Comparison of ENCODE assay signal across 8 mouse cellular contexts in genomic region chr12:86767868-86768631, GRCm38 (mm10). TPM values are rescaled to one million over a fixed set of nuclear protein-coding genes. Genes with fewer than 3 reads are reported as not detected.
DNase-seq lines count a peak whose midpoint lies in the region; ATAC-seq and TF ChIP-seq lines count a peak whose summit lies in the region.
"Had no signal": no experiment of that assay in that cellular context is flagged by ENCODE, and none has a peak within 500 bp of the region (broad histone marks: within the 10 kb centered on the region; RNA-seq: fewer than 3 reads in every experiment).

No protein-coding gene starts in this region.

- TF ChIP-seq CTCF in brain, embryonic 14.5 days (IDR thresholded peaks at IDR 0.05; ENCODE audit: borderline replicate concordance, extremely low read depth, insufficient read depth, insufficient read length), result peak; percentile 87
- TF ChIP-seq CTCF in embryonic fibroblast, embryonic 13.5 days (IDR thresholded peaks at IDR 0.05; ENCODE audit: borderline replicate concordance, insufficient read depth, low read length), result 0 out of 2 replicates have a peak, but pooled peaks have one; percentile 26
- TF ChIP-seq CTCF in liver, adult 2 months (IDR thresholded peaks at IDR 0.05; ENCODE audit: low read depth, low read length), result peak; percentile 62; the same call in 1 of the 2 replicates

- H3K36me3 ChIP-seq in liver, adult 2 months (ENCODE audit: control insufficient read depth, insufficient read depth, low read length), result no peaks in the 10 kb centered on the region
- H3K36me3 ChIP-seq: heart, embryonic 15.5 days had no signal

- peak; percentile 59 for ATAC-seq in CD4-positive, CD25-positive, alpha-beta regulatory T cell, adult 4 months

- H3K27ac ChIP-seq in embryonic fibroblast, embryonic 13.5 days (ENCODE audit: insufficient read depth, low read length), result no peak overlapping the region
- no peak overlapping the region for H3K27ac ChIP-seq in liver, adult 2 months (replicated peaks; ENCODE audit: insufficient read depth, low read depth, low read length)
- H3K27ac ChIP-seq: heart, embryonic 15.5 days had no signal

- no peak for TF ChIP-seq POLR2A in brain, embryonic 14.5 days (IDR thresholded peaks at IDR 0.05; ENCODE audit: borderline replicate concordance, extremely low read depth, insufficient read depth, insufficient read length, poor library complexity, severe bottlenecking)
- no peak for TF ChIP-seq POLR2A in embryonic fibroblast, embryonic 13.5 days (IDR thresholded peaks at IDR 0.05; ENCODE audit: low read depth, low read length)
- TF ChIP-seq POLR2A in liver, adult 2 months (IDR thresholded peaks at IDR 0.05; ENCODE audit: extremely low read depth, insufficient read depth, low read length), result no peak

- no peaks in the 10 kb centered on the region for H3K27me3 ChIP-seq in liver, adult 2 months (ENCODE audit: control insufficient read depth, insufficient read depth, low read length)
- H3K27me3 ChIP-seq: heart, embryonic 15.5 days had no signal

- H3K4me1 ChIP-seq in embryonic fibroblast, embryonic 13.5 days (ENCODE audit: control insufficient read depth, insufficient read depth, low read length), result peaks cover 7% of the 10 kb centered on the region
- peaks cover 3% of the 10 kb centered on the region; the same call in 1 of the 2 replicates for H3K4me1 ChIP-seq in liver, adult 2 months (ENCODE audit: control insufficient read depth, insufficient read depth, low read length)

- no peak overlapping the region for H3K4me3 ChIP-seq in embryonic fibroblast, embryonic 13.5 days (ENCODE audit: insufficient read depth, low read length)
- H3K4me3 ChIP-seq in liver, adult 2 months (ENCODE audit: insufficient read depth, low read depth, low read length), result no peak overlapping the region
- H3K4me3 ChIP-seq: heart, embryonic 15.5 days had no signal

- no peaks in the 10 kb centered on the region for H3K79me2 ChIP-seq in liver, adult 2 months (ENCODE audit: control insufficient read depth, insufficient read depth, low read length)

- DNase-seq in B cell, adult 2 months, result peak; percentile 40 to 50
- peak; percentile 76 for DNase-seq in brain, embryonic 14.5 days (ENCODE audit: low read depth)
- peak; percentile 70 for DNase-seq in induced T-regulatory cell, adult 2 months (ENCODE audit: low read depth)
- DNase-seq in liver, adult 2 months (ENCODE audit: extremely low read depth, low read depth, low spot score), result peak; percentile 42
- peak; percentile 57 for DNase-seq in neural tube, embryonic 10.5 days (ENCODE audit: extremely low spot score, low spot score)

- H3K9ac ChIP-seq in liver, adult 2 months (ENCODE audit: low read depth, low read length), result no peak overlapping the region
- H3K9ac ChIP-seq: heart, embryonic 15.5 days had no signal

- 41% methylated on average over 20 of the region's 20 CpGs for WGBS in liver, adult 2 months

RNA-seq across cellular contexts. Expression of gene Lrrc74a, which starts 33.9 kb away (rescaled TPM):
- not detected for polyA plus RNA-seq in CD4-positive, CD25-positive, alpha-beta regulatory T cell, adult 4 months (2017; shearing (Covaris generic))
- polyA plus RNA-seq in brain, embryonic 14.5 days (2012; rRNA removed), result not detected in 2 replicates
- not detected in 2 replicates for polyA plus RNA-seq in embryonic fibroblast, embryonic 13.5 days (2011; ENCODE audit: insufficient read length, low read depth, missing spikeins)
- total RNA-seq in liver, adult 2 months (2014; rRNA removed), result not detected in 2 replicates
- polyA plus RNA-seq in liver, adult 2 months (2012; rRNA removed), result not detected in 2 replicates
- polyA plus RNA-seq: heart, embryonic 15.5 days had no signal

RNA-seq across cellular contexts. Expression of gene Angel1, which starts 41.8 kb away (rescaled TPM):
- polyA plus RNA-seq in CD4-positive, CD25-positive, alpha-beta regulatory T cell, adult 4 months (2017; shearing (Covaris generic)), result 10 to 100 TPM in 1 of 2 experiments, 1 to 10 TPM in 1; 5.4 to 10.3 TPM
- polyA plus RNA-seq in brain, embryonic 14.5 days (2012; rRNA removed), result 17.3 and 17.8 TPM in 2 replicates
- polyA plus RNA-seq in embryonic fibroblast, embryonic 13.5 days (2011; ENCODE audit: insufficient read length, low read depth, missing spikeins), result 2.1 and 2.3 TPM in 2 replicates
- 1.1 and 1.7 TPM in 2 replicates for total RNA-seq in liver, adult 2 months (2014; rRNA removed)
- polyA plus RNA-seq in liver, adult 2 months (2012; rRNA removed), result 4.1 and 5.2 TPM in 2 replicates

Comparison
In these comparisons a context has a peak if more than half of its experiments do, and no peak if none do; other contexts are left out.
1. CTCF ChIP-seq: peak in every context shown above with its lines; median percentile 87 in brain, embryonic 14.5 days; 62 in liver, adult 2 months; 26 in embryonic fibroblast, embryonic 13.5 days.